Mouse (Mus musculus) liver, adult 2 months (tissue): ENCODE measurements at regions not wholly inside any gene's neighbourhood (a gene's known extent, or its start where the extent isn't known, plus 50 kb on each side); places are given as distances from the start of the nearest gene placed in this dataset.

Source experiments
- CTCF ChIP-seq: fragments of 200-500 bp; IDR thresholded peaks from 2 replicates; pipeline ENCODE4 v1.5.1; 2011; ENCODE audit warnings: low read depth, low read length, control low read depth
- POLR2A ChIP-seq: fragments of 200-500 bp; IDR thresholded peaks from 2 replicates; pipeline ENCODE4 v1.6.1; 2011; ENCODE audit warnings: low read length, control low read depth; ENCODE audit not compliant: insufficient read depth; ENCODE audit errors: extremely low read depth

- TF ChIP-seq CTCF (no peak), POLR2A (no peak)
These were observed 52.6 kb upstream of the Tnr start for GRCm38 (mm10) chr1:159470941-159471340.
